Mouse (Mus musculus) gastrocnemius, postnatal 4 days (tissue): ENCODE data around the gene Akr1c18. TPM values are rescaled to one million over a fixed set of nuclear protein-coding genes. Genes with fewer than 3 reads are reported as not detected.
"Not testable (repeated sequence)": the region's sequence is repeated elsewhere in the genome, so short reads cannot be mapped to it uniquely, and the experiment has no call there.

Experiments used
- DNase-seq, 2 experiments: peaks; one replicate each; pipeline ENCODE4 v3.0.0; 2021 to 2022; ENCODE audit warnings: low spot score in 2 of 2, mixed read lengths in 2 of 2
- long read RNA-seq, 2 experiments: library from polyadenylated mRNA; stranded (forward); transcript quantifications; one replicate each; pipeline ENCODE4 v2.0.0; 2021
- total RNA-seq, 2 experiments: library from RNA; stranded (reverse); gene quantifications; 2 replicates each; pipeline ENCODE4 v1.2.3; 2021

The Akr1c18 gene
- total RNA-seq = 1 to 10 TPM; 2.0 to 3.1 TPM
- long read RNA-seq, experiment 1, partial matches to known transcripts = 1 of 3 reads
- long read RNA-seq, experiment 1, other reads (novel, unspliced or antisense) = 0 of 3 reads
- long read RNA-seq, experiment 2 = 0 reads

- DNase-seq = no peak
Measured at GRCm38 (mm10) chr13:4150518-4150917, at the start of gene Akr1c18. TSS of gene Akr1c18 (minus strand) at chr13:4150654.

GRCm38 (mm10) chr13:4192511-4192910, 42.1 kb upstream of the Akr1c18 start:
- DNase-seq = no peak

GRCm38 (mm10) chr13:4190904-4191303, 40.5 kb upstream of the Akr1c18 start, which contains the start of gene Akr1c13:
TSS of gene Akr1c13 (plus strand) at chr13:4191150.
- no peak for DNase-seq

- DNase-seq = no peak
Measured at GRCm38 (mm10) chr13:4188174-4188573, 37.7 kb upstream of the Akr1c18 start.

GRCm38 (mm10) chr13:4186641-4187411, 36.4 kb upstream of the Akr1c18 start:
- not testable (repeated sequence) for DNase-seq

- no peak for DNase-seq
Measured at GRCm38 (mm10) chr13:4183116-4183515, 32.7 kb upstream of the Akr1c18 start.

- DNase-seq = not testable (repeated sequence)
Measured at GRCm38 (mm10) chr13:4181321-4181720, 30.9 kb upstream of the Akr1c18 start.

GRCm38 (mm10) chr13:4172978-4173377, 22.5 kb upstream of the Akr1c18 start:
- DNase-seq = no peak

- DNase-seq = no peak
Measured at GRCm38 (mm10) chr13:4168006-4168405, 17.6 kb upstream of the Akr1c18 start.

GRCm38 (mm10) chr13:4155286-4155685, 4.8 kb upstream of the Akr1c18 start:
- DNase-seq = no peak

- no peak for DNase-seq
Measured at GRCm38 (mm10) chr13:4153593-4153992, 3.1 kb upstream of the Akr1c18 start.

GRCm38 (mm10) chr13:4152908-4153307, 2.5 kb upstream of the Akr1c18 start:
- DNase-seq = no peak

- no peak for DNase-seq
Measured at GRCm38 (mm10) chr13:4144261-4144660, 6.2 kb downstream of the Akr1c18 start.

- DNase-seq = no peak
Measured at GRCm38 (mm10) chr13:4133070-4133469, 17.4 kb downstream of the Akr1c18 start.

GRCm38 (mm10) chr13:4131721-4132120, 18.7 kb downstream of the Akr1c18 start:
- no peak for DNase-seq

- DNase-seq = no peak
Measured at GRCm38 (mm10) chr13:4131317-4131716, 19.1 kb downstream of the Akr1c18 start.

GRCm38 (mm10) chr13:4129100-4129499, 21.4 kb downstream of the Akr1c18 start:
- no peak for DNase-seq

- DNase-seq = not testable (repeated sequence)
Measured at GRCm38 (mm10) chr13:4125846-4126245, 24.6 kb downstream of the Akr1c18 start.

GRCm38 (mm10) chr13:4124471-4124870, 26.0 kb downstream of the Akr1c18 start:
- not testable (repeated sequence) for DNase-seq

GRCm38 (mm10) chr13:4123146-4123545, 27.3 kb downstream of the Akr1c18 start:
- no peak for DNase-seq

- DNase-seq = no peak
Measured at GRCm38 (mm10) chr13:4119181-4119904, 31.1 kb downstream of the Akr1c18 start.
